Mouse (Mus musculus): Measurements from ENCODE around the gene Ccdc92b.

DNA sequence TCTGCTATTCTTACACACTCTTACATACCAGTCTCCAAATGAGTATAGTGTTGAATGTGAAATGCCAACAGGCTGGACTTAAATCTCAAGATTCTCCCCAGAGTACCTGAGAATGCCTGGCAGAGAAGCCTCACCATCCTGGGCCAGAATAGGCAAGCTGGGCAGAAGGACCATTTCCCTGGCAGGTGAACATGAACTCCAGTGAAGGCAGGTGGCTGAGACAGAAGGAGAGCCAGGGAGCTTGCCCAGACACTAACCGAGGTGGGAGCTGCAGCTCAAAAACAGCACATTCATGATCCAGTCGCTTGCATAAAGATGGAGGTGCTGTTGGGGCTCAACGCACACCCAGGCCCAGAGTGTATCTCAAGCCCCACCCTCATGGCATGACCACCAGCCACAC lies 36.9 kb upstream of the Ccdc92b start:
- TF ChIP-seq POLR2A (IDR thresholded peaks at IDR 0.05; ENCODE audit: borderline replicate concordance, extremely low read depth, insufficient read depth, insufficient read length, poor library complexity, severe bottlenecking) (no peak), CTCF (IDR thresholded peaks at IDR 0.05; ENCODE audit: borderline replicate concordance, extremely low read depth, insufficient read depth, insufficient read length) (no peak)
